9 mouse cellular contexts compared by ENCODE assay signal in genomic region chr3:34662712-34663655, GRCm38 (mm10). TPM values are rescaled to one million over a fixed set of nuclear protein-coding genes. Genes with fewer than 3 reads are reported as not detected.
DNase-seq lines count a peak whose midpoint lies in the region; ATAC-seq lines count a peak whose summit lies in the region.
"Had no signal": no experiment of that assay in that cellular context is flagged by ENCODE, and none has a peak within 500 bp of the region (broad histone marks: within the 10 kb centered on the region; RNA-seq: fewer than 3 reads in every experiment).

No protein-coding gene starts in this region.

- peak overlapping the region; percentile 91 for H3K4me3 ChIP-seq in megakaryocyte, embryonic 14.5 days (replicated peaks)
- peak overlapping the region; percentile 60 for H3K4me3 ChIP-seq in forebrain, embryonic 13.5 days
- peak overlapping the region; percentile 34 for H3K4me3 ChIP-seq in limb, embryonic 15.5 days
- peak overlapping the region; percentile 46 for H3K4me3 ChIP-seq in stomach, embryonic 16.5 days (replicated peaks; ENCODE audit: low read length)

- H3K4me1 ChIP-seq in megakaryocyte, embryonic 14.5 days: peaks cover 29% of the 10 kb centered on the region
- peaks cover 91% of the 10 kb centered on the region for H3K4me1 ChIP-seq in forebrain, embryonic 13.5 days
- peaks cover 16% of the 10 kb centered on the region for H3K4me1 ChIP-seq in limb, embryonic 15.5 days
- no peaks in the 10 kb centered on the region for H3K4me1 ChIP-seq in stomach, embryonic 16.5 days (ENCODE audit: control insufficient read depth, insufficient read depth, low read length)

- peak overlapping the region; percentile 98 for H3K27ac ChIP-seq in forebrain, embryonic 13.5 days
- H3K27ac ChIP-seq in limb, embryonic 15.5 days: no peak overlapping the region
- H3K27ac ChIP-seq in stomach, embryonic 16.5 days (ENCODE audit: low read length): peak overlapping the region; percentile 85

- DNase-seq in right cerebral cortex, postnatal 25 days: no peak

- no peaks in the 10 kb centered on the region for H3K36me3 ChIP-seq in megakaryocyte, embryonic 14.5 days (replicated peaks; ENCODE audit: low read length)
- no peaks in the 10 kb centered on the region for H3K36me3 ChIP-seq in forebrain, embryonic 13.5 days (ENCODE audit: poor library complexity, severe bottlenecking)
- H3K36me3 ChIP-seq in limb, embryonic 15.5 days: no peaks in the 10 kb centered on the region
- H3K36me3 ChIP-seq in stomach, embryonic 16.5 days (ENCODE audit: control insufficient read depth, insufficient read depth, low read length): no peaks in the 10 kb centered on the region

- under 1% methylated on average over 53 of the region's 53 CpGs for WGBS in forebrain, embryonic 13.5 days
- under 1% methylated on average over 53 of the region's 53 CpGs for WGBS in limb, embryonic 15.5 days
- WGBS in stomach, embryonic 16.5 days: 3% methylated on average over 53 of the region's 53 CpGs

- no peak for ATAC-seq in megakaryocyte, adult 5-6 weeks (ENCODE audit: poor library complexity, severe bottlenecking)
- no peak for ATAC-seq in forebrain, embryonic 13.5 days
- ATAC-seq in limb, embryonic 15.5 days (ENCODE audit: insufficient number of reproducible peaks, low FRiP score, low TSS enrichment, low read depth): no peak
- no peak for ATAC-seq in stomach, embryonic 16.5 days (ENCODE audit: insufficient read depth, low FRiP score)
- no peak for ATAC-seq in erythroblast, adult 5-6 weeks (replicated peaks; ENCODE audit: low FRiP score, poor library complexity, severe bottlenecking)
- no peak for ATAC-seq in megakaryocyte-erythroid progenitor cell, adult 5-6 weeks (replicated peaks; ENCODE audit: low FRiP score, low TSS enrichment, poor library complexity, severe bottlenecking)

- H3K9ac ChIP-seq in forebrain, embryonic 13.5 days: peak overlapping the region; percentile 75
- no peak overlapping the region for H3K9ac ChIP-seq in limb, embryonic 15.5 days
- peak overlapping the region; percentile 57 for H3K9ac ChIP-seq in stomach, embryonic 16.5 days (ENCODE audit: low read length)

- peak overlapping the region; percentile 70 for H3K4me2 ChIP-seq in forebrain, embryonic 13.5 days
- peak overlapping the region; percentile 49 for H3K4me2 ChIP-seq in limb, embryonic 15.5 days
- H3K4me2 ChIP-seq in stomach, embryonic 16.5 days (ENCODE audit: low read depth, low read length): peak overlapping the region; percentile 56

- H3K9me3 ChIP-seq in megakaryocyte, embryonic 14.5 days: peaks cover 31% of the 10 kb centered on the region
- no peaks in the 10 kb centered on the region for H3K9me3 ChIP-seq in forebrain, embryonic 13.5 days (replicated peaks)
- H3K9me3 ChIP-seq in limb, embryonic 15.5 days: no peaks in the 10 kb centered on the region
- H3K9me3 ChIP-seq in stomach, embryonic 16.5 days (replicated peaks; ENCODE audit: control insufficient read depth, low read length): no peaks in the 10 kb centered on the region

- peaks cover 94% of the 10 kb centered on the region for H3K27me3 ChIP-seq in megakaryocyte, embryonic 14.5 days (replicated peaks)
- peaks cover 7% of the 10 kb centered on the region; the same call in 1 of the 2 replicates for H3K27me3 ChIP-seq in forebrain, embryonic 13.5 days
- H3K27me3 ChIP-seq in limb, embryonic 15.5 days: peaks cover 94% of the 10 kb centered on the region
- peaks cover 69% of the 10 kb centered on the region for H3K27me3 ChIP-seq in stomach, embryonic 16.5 days (ENCODE audit: control insufficient read depth, insufficient read depth, low read length)

RNA-seq across cellular contexts. Expression of gene Sox2, which starts 12.8 kb away (rescaled TPM):
- not detected in 2 replicates for polyA plus RNA-seq in megakaryocyte, embryonic 14.5 days (2012; ENCODE audit: insufficient read depth, low replicate concordance)
- not detected in 2 replicates for total RNA-seq in megakaryocyte, adult 5-6 weeks (2015)
- not detected in 2 replicates for total RNA-seq in megakaryocyte, adult 5-6 weeks (2017)
- 41.3 and 48.4 TPM in 2 replicates for polyA plus RNA-seq in forebrain, embryonic 13.5 days (2015; fragmentation: Nextera tagmentation; extraction: Ambion mirVana)
- 0.38 TPM in 2 replicates for polyA plus RNA-seq in limb, embryonic 15.5 days (2015; fragmentation: Nextera tagmentation; extraction: Ambion mirVana)
- 7.7 and 8.6 TPM in 2 replicates for polyA plus RNA-seq in stomach, embryonic 16.5 days (2015; fragmentation: Nextera tagmentation; extraction: Ambion mirVana)
- not detected in 2 replicates for total RNA-seq in erythroblast, adult 5-6 weeks (2015; ENCODE audit: low replicate concordance)
- total RNA-seq in erythroblast, adult 5-6 weeks (2017; ENCODE audit: low replicate concordance): not detected in 2 replicates
- not detected in 2 replicates for total RNA-seq in megakaryocyte-erythroid progenitor cell, adult 5-6 weeks (2014; fragmentation: Nextera tagmentation)
- not detected in 2 replicates for total RNA-seq in megakaryocyte-erythroid progenitor cell, adult 5-6 weeks (2017)
- polyA plus RNA-seq: spleen, adult 2 months had no signal

Comparison
In these comparisons a context has a peak if more than half of its experiments do, and no peak if none do; other contexts are left out.
1. H3K4me3 ChIP-seq: peak in every context shown above with its lines; median percentile 91 in megakaryocyte, embryonic 14.5 days; 60 in forebrain, embryonic 13.5 days; 46 in stomach, embryonic 16.5 days; 34 in limb, embryonic 15.5 days.